Mouse (Mus musculus): ENCODE measurements around the gene Slc23a2. TPM values are rescaled to one million over a fixed set of nuclear protein-coding genes. Genes with fewer than 3 reads are reported as not detected.

The Slc23a2 gene
- polyA plus RNA-seq, 1 experiment from 2014 or later: 13.3 TPM

DNA sequence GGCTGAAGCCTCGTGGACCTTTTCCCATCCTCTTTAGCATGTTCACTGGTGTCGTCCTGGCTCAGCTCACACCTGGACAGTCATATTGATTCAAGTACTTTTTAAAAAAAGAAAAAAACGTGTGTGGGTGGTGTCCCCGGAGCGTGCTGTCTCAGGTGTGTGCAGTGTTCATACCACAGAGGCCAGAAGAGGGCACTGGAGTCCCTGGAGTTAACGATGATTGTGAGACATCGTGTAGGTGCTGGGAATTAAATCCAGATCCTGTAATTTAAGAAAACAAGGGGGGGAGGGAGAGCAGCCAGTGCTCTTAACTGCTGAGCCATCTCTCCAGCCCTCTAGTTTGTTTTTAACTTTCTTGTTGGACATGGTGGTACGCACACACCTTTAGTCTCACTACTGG lies 2.3 kb downstream of the Slc23a2 start:
- H3K9ac ChIP-seq (ENCODE audit: low read length): no peak overlapping the region
- DNase-seq (ENCODE audit: low spot score) (no peak), ATAC-seq (ENCODE audit: insufficient read depth, low FRiP score, low TSS enrichment) (no peak)
- no peaks in the 10 kb centered on the region for H3K36me3 ChIP-seq (ENCODE audit: control insufficient read depth, insufficient read depth, low read length)
- H3K27me3 ChIP-seq (ENCODE audit: control insufficient read depth, insufficient read depth, low read length): no peaks in the 10 kb centered on the region
- no peak overlapping the region for H3K27ac ChIP-seq (ENCODE audit: low read depth, low read length)
- H3K4me2 ChIP-seq (ENCODE audit: low read depth): no peak overlapping the region
- WGBS: 91% methylated on average over 8 of the region's 8 CpGs
- H3K9me3 ChIP-seq (ENCODE audit: control insufficient read depth, low read length): no peaks in the 10 kb centered on the region
- peaks cover 5% of the 10 kb centered on the region; the same call in 1 of the 2 replicates for H3K4me1 ChIP-seq (ENCODE audit: control insufficient read depth, insufficient read depth, low read length)
- no peak overlapping the region for H3K4me3 ChIP-seq (ENCODE audit: low read depth, low read length)

DNA sequence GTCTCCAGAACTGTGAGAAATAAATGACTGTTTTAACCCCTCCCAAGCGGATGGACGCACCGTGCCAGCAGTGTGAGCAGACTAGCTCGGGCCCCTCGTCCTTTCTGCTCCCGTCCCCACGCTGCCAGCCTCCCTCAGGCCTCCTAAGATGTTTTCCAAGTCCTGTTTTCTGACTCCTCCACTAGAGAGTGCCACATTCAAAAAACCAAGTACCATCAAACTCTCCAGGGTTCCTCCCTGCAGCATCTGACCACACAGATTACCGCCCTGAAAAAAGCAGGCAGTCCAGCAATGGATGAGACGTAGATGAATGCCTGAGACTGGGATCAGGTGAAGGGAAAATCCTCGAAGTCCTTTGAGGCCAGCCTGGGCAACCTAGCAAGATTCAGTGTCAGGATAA lies 4.4 kb downstream of the Slc23a2 start:
- H3K27ac ChIP-seq (ENCODE audit: low read depth, low read length): no peak overlapping the region
- H3K4me1 ChIP-seq (ENCODE audit: control insufficient read depth, insufficient read depth, low read length): peaks cover 5% of the 10 kb centered on the region; the same call in 1 of the 2 replicates
- H3K9ac ChIP-seq (ENCODE audit: low read length): no peak overlapping the region
- DNase-seq (ENCODE audit: low spot score): no peak
- 80% methylated on average over 10 of the region's 10 CpGs for WGBS
- no peak for ATAC-seq (ENCODE audit: insufficient read depth, low FRiP score, low TSS enrichment)
- no peaks in the 10 kb centered on the region for H3K9me3 ChIP-seq (ENCODE audit: control insufficient read depth, low read length)
- no peaks in the 10 kb centered on the region for H3K27me3 ChIP-seq (ENCODE audit: control insufficient read depth, insufficient read depth, low read length)
- H3K4me2 ChIP-seq (ENCODE audit: low read depth): no peak overlapping the region
- no peak overlapping the region for H3K4me3 ChIP-seq (ENCODE audit: low read depth, low read length)
- no peaks in the 10 kb centered on the region for H3K36me3 ChIP-seq (ENCODE audit: control insufficient read depth, insufficient read depth, low read length)

DNA sequence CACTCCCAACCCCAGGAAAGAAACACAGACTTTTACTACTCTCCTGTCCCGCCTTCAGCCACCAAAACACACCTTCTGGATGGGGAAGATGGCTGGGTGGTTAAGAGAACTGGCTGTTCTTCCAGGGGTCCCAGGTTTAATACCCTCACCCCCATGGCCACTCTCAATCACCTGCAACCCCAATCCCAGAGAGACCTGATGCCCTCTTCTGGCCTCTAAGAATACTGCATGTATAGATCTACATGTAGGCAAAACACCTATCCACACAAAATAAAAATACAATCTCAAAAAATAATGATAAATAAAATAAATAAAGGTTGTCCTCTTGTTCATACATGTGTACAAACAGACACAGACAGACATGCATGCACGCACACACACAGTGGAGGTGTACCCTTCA lies 5.8 kb downstream of the Slc23a2 start:
- no peak overlapping the region for H3K4me2 ChIP-seq (ENCODE audit: low read depth)
- 89% methylated on average over 2 of the region's 2 CpGs for WGBS
- ATAC-seq (ENCODE audit: insufficient read depth, low FRiP score, low TSS enrichment): no peak
- no peaks in the 10 kb centered on the region for H3K36me3 ChIP-seq (ENCODE audit: control insufficient read depth, insufficient read depth, low read length)
- H3K4me1 ChIP-seq (ENCODE audit: control insufficient read depth, insufficient read depth, low read length): peaks cover 5% of the 10 kb centered on the region; the same call in 1 of the 2 replicates
- H3K27me3 ChIP-seq (ENCODE audit: control insufficient read depth, insufficient read depth, low read length): no peaks in the 10 kb centered on the region
- no peak overlapping the region for H3K27ac ChIP-seq (ENCODE audit: low read depth, low read length)
- no peaks in the 10 kb centered on the region for H3K9me3 ChIP-seq (ENCODE audit: control insufficient read depth, low read length)
- H3K4me3 ChIP-seq (ENCODE audit: low read depth, low read length): no peak overlapping the region
- H3K9ac ChIP-seq (ENCODE audit: low read length): no peak overlapping the region
- DNase-seq (ENCODE audit: low spot score): no peak

- Histone ChIP-seq H3K4me1 (ENCODE audit: control insufficient read depth, insufficient read depth, low read length) (peaks cover 2% of the 10 kb centered on the region; the same call in 1 of the 2 replicates), H3K4me3 (ENCODE audit: low read depth, low read length) (no peak overlapping the region), H3K9ac (ENCODE audit: low read length) (no peak overlapping the region), H3K36me3 (ENCODE audit: control insufficient read depth, insufficient read depth, low read length) (no peaks in the 10 kb centered on the region), H3K27ac (ENCODE audit: low read depth, low read length) (no peak overlapping the region), H3K4me2 (ENCODE audit: low read depth) (no peak overlapping the region), H3K27me3 (ENCODE audit: control insufficient read depth, insufficient read depth, low read length) (no peaks in the 10 kb centered on the region), H3K9me3 (ENCODE audit: control insufficient read depth, low read length) (no peaks in the 10 kb centered on the region)
- DNase-seq (ENCODE audit: low spot score): no peak
- no peak for ATAC-seq (ENCODE audit: insufficient read depth, low FRiP score, low TSS enrichment)
- 93% methylated on average over 8 of the region's 8 CpGs for WGBS
Observed at GRCm38 (mm10) chr2:132135876-132136637, 8.9 kb downstream of the Slc23a2 start.

GRCm38 (mm10) chr2:132134758-132135157 lies 10.2 kb downstream of the Slc23a2 start:
- H3K27ac ChIP-seq (ENCODE audit: low read depth, low read length): no peak overlapping the region
- H3K36me3 ChIP-seq (ENCODE audit: control insufficient read depth, insufficient read depth, low read length): no peaks in the 10 kb centered on the region
- DNase-seq (ENCODE audit: low spot score) (no peak), ATAC-seq (ENCODE audit: insufficient read depth, low FRiP score, low TSS enrichment) (no peak)
- no peak overlapping the region for H3K4me3 ChIP-seq (ENCODE audit: low read depth, low read length)
- no peaks in the 10 kb centered on the region for H3K9me3 ChIP-seq (ENCODE audit: control insufficient read depth, low read length)
- H3K4me2 ChIP-seq (ENCODE audit: low read depth): no peak overlapping the region
- H3K4me1 ChIP-seq (ENCODE audit: control insufficient read depth, insufficient read depth, low read length): peaks cover 2% of the 10 kb centered on the region; the same call in 1 of the 2 replicates
- 85% methylated on average over 4 of the region's 4 CpGs for WGBS
- H3K9ac ChIP-seq (ENCODE audit: low read length): no peak overlapping the region
- H3K27me3 ChIP-seq (ENCODE audit: control insufficient read depth, insufficient read depth, low read length): no peaks in the 10 kb centered on the region

DNA sequence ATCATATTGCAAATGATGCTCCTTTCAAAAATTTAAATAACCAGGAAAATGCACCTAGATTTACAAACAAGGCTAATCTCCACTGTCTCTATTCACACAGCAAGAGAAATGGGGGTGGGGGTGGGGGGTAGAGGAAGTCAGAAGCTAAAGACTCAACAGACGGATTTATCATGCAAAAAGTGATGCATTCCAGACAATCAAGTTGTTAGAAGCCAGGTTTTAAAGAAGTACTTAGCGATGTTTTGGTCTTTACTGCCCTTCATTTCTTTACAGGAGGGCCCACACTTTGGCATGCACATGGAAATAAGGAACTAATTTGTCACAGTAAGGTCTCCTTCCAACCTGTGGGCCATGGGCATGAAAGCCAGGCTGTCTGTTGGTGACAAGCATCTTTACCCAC lies 11.5 kb downstream of the Slc23a2 start:
- H3K27ac ChIP-seq (ENCODE audit: low read depth, low read length): no peak overlapping the region
- H3K36me3 ChIP-seq (ENCODE audit: control insufficient read depth, insufficient read depth, low read length): no peaks in the 10 kb centered on the region
- H3K9me3 ChIP-seq (ENCODE audit: control insufficient read depth, low read length): no peaks in the 10 kb centered on the region
- WGBS: 42% methylated on average over 2 of the region's 2 CpGs
- H3K4me2 ChIP-seq (ENCODE audit: low read depth): no peak overlapping the region
- no peaks in the 10 kb centered on the region for H3K27me3 ChIP-seq (ENCODE audit: control insufficient read depth, insufficient read depth, low read length)
- H3K4me3 ChIP-seq (ENCODE audit: low read depth, low read length): no peak overlapping the region
- no peak overlapping the region for H3K9ac ChIP-seq (ENCODE audit: low read length)
- H3K4me1 ChIP-seq (ENCODE audit: control insufficient read depth, insufficient read depth, low read length): peaks cover 2% of the 10 kb centered on the region; the same call in 1 of the 2 replicates
- ATAC-seq (ENCODE audit: insufficient read depth, low FRiP score, low TSS enrichment) (no peak), DNase-seq (ENCODE audit: low spot score) (no peak)

DNA sequence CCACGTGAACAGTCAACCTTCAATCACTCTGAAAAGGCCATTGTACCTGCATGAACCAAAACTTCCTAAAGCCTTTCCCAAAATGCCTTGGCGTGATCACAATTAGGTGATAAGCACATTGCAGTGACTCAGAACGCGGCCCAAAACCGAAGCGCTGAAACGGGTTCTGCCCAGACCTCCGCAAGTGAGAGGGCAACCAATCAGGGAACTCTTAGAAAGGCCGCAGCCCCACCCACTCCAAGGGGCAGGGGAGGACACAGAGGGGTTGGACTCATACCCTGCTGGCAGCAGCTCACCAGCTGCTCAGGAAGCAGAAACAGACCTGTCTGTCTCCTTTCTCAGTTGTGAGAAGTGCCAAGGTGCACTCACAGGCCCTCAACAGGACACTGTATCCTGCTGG lies 13.6 kb downstream of the Slc23a2 start:
- ATAC-seq (ENCODE audit: insufficient read depth, low FRiP score, low TSS enrichment): no peak
- Histone ChIP-seq H3K4me3 (ENCODE audit: low read depth, low read length) (no peak overlapping the region), H3K27ac (ENCODE audit: low read depth, low read length) (no peak overlapping the region), H3K9ac (ENCODE audit: low read length) (no peak overlapping the region), H3K4me1 (ENCODE audit: control insufficient read depth, insufficient read depth, low read length) (peaks cover 2% of the 10 kb centered on the region; the same call in 1 of the 2 replicates), H3K4me2 (ENCODE audit: low read depth) (peak overlapping the region; percentile 24; the same call in 1 of the 2 replicates), H3K27me3 (ENCODE audit: control insufficient read depth, insufficient read depth, low read length) (no peaks in the 10 kb centered on the region), H3K9me3 (ENCODE audit: control insufficient read depth, low read length) (no peaks in the 10 kb centered on the region), H3K36me3 (ENCODE audit: control insufficient read depth, insufficient read depth, low read length) (no peaks in the 10 kb centered on the region)
- WGBS: 3% methylated on average over 9 of the region's 9 CpGs
- DNase-seq (ENCODE audit: low spot score): peak; percentile 30

GRCm38 (mm10) chr2:132129980-132130379 lies 14.9 kb downstream of the Slc23a2 start:
- Histone ChIP-seq H3K4me3 (ENCODE audit: low read depth, low read length) (no peak overlapping the region), H3K36me3 (ENCODE audit: control insufficient read depth, insufficient read depth, low read length) (no peaks in the 10 kb centered on the region), H3K27me3 (ENCODE audit: control insufficient read depth, insufficient read depth, low read length) (no peaks in the 10 kb centered on the region), H3K4me1 (ENCODE audit: control insufficient read depth, insufficient read depth, low read length) (peaks cover 2% of the 10 kb centered on the region; the same call in 1 of the 2 replicates), H3K9me3 (ENCODE audit: control insufficient read depth, low read length) (no peaks in the 10 kb centered on the region), H3K9ac (ENCODE audit: low read length) (no peak overlapping the region), H3K4me2 (ENCODE audit: low read depth) (no peak overlapping the region), H3K27ac (ENCODE audit: low read depth, low read length) (no peak overlapping the region)
- WGBS: 94% methylated on average over 7 of the region's 7 CpGs
- ATAC-seq (ENCODE audit: insufficient read depth, low FRiP score, low TSS enrichment): no peak
- no peak for DNase-seq (ENCODE audit: low spot score)

GRCm38 (mm10) chr2:132129247-132129646 lies 15.7 kb downstream of the Slc23a2 start:
- Histone ChIP-seq H3K27ac (ENCODE audit: low read depth, low read length) (no peak overlapping the region), H3K27me3 (ENCODE audit: control insufficient read depth, insufficient read depth, low read length) (no peaks in the 10 kb centered on the region), H3K4me1 (ENCODE audit: control insufficient read depth, insufficient read depth, low read length) (peaks cover 2% of the 10 kb centered on the region; the same call in 1 of the 2 replicates), H3K4me2 (ENCODE audit: low read depth) (no peak overlapping the region), H3K9me3 (ENCODE audit: control insufficient read depth, low read length) (no peaks in the 10 kb centered on the region), H3K36me3 (ENCODE audit: control insufficient read depth, insufficient read depth, low read length) (no peaks in the 10 kb centered on the region), H3K9ac (ENCODE audit: low read length) (no peak overlapping the region), H3K4me3 (ENCODE audit: low read depth, low read length) (no peak overlapping the region)
- ATAC-seq (ENCODE audit: insufficient read depth, low FRiP score, low TSS enrichment) (no peak), DNase-seq (ENCODE audit: low spot score) (no peak)
- WGBS: 91% methylated on average over 7 of the region's 7 CpGs
